Mouse (Mus musculus) testis, adult 2 months (tissue): ENCODE results near the gene AW549877.

ENCODE experiments used
- CTCF ChIP-seq: fragments of 200-500 bp; IDR thresholded peaks from 2 replicates; pipeline ENCODE4 v1.5.1; 2012; ENCODE audit warnings: low read depth, mild to moderate bottlenecking, inconsistent platforms, low read length, moderate library complexity; ENCODE audit not compliant: control insufficient read depth, insufficient read depth, insufficient replicate concordance
- POLR2A ChIP-seq: fragments of 200-500 bp; IDR thresholded peaks from 2 replicates; pipeline ENCODE4 v1.6.1; 2012; ENCODE audit warnings: low read depth, mild to moderate bottlenecking, inconsistent platforms, low read length, moderate library complexity; ENCODE audit not compliant: control insufficient read depth

DNA sequence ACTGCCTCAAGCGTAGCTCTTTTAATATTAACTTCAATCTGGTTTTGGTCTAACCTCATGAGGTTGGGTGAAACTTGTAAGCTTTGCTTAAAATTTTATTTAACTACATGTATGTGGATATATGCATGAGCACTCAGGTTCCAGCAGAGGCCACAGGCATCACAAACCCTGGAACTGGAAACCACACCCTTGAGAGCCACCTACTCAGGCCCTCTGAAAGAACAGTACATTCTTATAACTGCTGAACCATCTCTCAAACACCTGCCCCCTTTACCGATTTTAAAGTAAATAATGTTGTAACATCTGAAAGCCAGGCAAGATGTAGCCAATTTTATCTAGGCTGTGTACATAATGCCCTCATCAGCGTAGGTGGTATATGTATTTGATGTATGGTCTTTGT lies 15.7 kb downstream of the AW549877 start:
- TF ChIP-seq POLR2A, result no peak
- TF ChIP-seq CTCF, result no peak
